Mouse (Mus musculus) urinary bladder, postnatal 36 days (tissue): ENCODE results near the gene Zbtb11.
"Not testable (repeated sequence)": the region's sequence is repeated elsewhere in the genome, so short reads cannot be mapped to it uniquely, and the experiment has no call there.

Experiments used
- DNase-seq, 2 experiments: peaks; one replicate each; pipeline ENCODE4 v3.0.0; 2022; ENCODE audit warnings: low spot score in 2 of 2, mixed read lengths in 1 of 2

The Zbtb11 gene

DNA sequence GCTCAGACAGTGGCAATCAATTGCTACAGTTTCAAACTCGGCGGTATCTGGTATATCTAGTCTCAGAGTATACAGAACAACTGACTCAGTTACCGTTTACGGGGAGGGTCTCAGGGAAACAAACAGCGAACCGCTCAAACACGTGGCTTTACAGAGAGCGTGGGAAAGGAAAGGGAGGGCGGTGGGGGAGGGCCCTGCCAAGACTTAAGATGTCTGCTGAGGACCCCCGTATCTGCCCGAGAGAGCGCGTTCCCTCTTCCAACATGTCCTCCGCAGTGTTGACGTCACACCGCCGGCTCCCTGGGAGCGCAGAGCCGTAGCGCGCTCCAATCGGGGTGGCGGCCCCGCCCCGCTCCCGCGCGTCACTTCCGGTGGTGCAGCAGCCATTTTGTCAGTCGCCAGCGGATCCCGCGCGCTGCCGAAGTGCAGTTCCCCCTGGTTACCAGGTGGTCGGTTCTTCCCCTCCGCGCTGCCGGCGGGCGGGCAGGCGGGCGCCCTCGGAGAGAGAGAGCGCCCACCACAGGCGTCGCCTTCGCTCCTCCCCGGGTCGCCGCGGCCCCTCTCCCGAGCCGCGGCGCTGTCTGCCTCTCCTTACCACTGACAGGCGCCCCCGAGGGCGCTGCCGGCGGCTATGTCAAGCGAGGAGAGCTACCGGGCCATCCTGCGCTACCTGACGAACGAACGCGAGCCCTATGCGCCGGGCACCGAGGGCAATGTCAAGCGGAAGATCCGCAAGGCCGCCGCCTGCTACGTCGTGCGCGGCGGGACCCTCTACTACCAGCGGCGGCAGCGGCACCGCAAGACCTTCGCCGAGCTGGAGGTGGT is at the start of gene Zbtb11:
Zbtb11 (plus strand) TSS at position 453 of the 825 bp plus-strand sequence.
- DNase-seq: peak; percentile 99

DNA sequence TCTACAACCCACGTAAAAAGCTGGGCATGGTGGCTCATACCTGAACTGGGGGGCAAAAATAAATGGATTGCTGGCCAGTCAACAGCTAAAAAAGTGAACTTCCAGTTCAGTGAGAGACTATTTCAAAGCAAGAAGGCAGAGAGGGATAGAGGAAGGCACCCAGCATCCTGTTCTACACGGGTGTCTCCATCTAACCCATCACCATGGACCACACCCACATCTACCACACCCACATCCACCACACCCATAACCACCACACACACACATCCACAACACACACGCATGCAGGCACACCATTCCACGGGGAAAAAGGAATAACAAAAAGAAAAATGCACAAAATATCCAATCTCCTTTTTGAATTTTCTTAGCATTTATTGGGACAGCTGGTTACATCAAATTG is 49.7 kb upstream of the Zbtb11 start:
- DNase-seq: no peak

DNA sequence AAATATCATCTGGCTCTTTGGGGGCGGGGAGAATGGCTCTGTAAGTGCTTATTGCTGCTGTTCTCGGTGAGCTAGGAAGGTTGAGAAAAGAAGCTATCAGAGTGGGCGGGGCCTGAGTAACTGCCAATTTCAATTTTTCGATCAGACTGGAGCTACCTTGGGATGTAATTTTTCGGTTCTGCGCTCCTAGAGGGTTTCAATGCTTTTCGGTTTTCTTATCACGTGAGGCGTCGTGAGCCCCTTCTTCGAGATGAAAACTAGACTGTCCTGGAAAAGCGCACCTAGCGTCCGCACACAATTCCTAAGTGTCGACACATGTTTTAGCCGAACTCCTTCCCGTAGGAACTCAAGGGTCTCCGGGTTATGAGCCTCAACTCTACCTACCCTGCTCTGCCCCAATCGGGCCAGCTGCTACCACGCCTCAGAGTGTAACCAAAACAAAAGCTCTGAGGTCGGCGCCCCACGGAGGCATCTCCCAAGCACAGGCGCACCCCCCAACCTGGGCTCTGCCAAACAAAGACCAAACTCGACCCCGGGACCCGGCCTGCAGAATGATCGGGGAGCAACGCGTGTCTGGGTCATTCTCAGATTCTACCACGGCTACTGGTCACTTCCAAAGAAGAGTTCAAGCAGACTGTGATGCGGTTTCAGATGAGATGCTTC is 39.9 kb upstream of the Zbtb11 start:
- DNase-seq: peak; percentile 3 to 18

DNA sequence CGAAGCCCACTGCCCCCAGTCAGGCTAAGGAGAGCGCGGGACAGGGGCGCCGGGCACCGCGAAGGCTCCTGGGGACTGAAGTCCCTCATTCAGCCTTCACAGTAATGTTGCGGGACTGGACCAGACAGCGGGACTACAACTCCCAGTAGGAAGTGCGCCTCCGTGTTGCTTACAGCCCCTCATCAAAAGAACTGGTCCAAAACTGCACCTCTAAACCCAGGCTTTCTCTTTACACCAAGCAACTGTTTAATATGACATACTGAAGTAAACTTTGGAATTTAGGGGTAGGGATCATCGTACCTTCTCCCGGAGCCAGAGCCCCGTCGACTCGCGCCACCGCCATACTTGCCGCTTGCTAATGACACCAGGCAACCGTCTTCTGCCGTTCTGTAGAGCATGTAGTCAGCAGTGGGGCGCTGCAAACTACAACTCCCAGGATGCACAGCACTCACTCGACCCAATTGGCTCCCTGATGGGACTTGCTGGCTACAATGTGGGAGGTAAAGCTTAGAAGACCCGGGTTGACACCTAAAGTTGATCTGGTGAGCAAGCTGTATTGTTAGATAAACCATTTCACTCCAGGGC is 39.1 kb upstream of the Zbtb11 start, which contains the start of gene Cep97:
Cep97 (minus strand) TSS at position 403 of the 585 bp plus-strand sequence.
- DNase-seq: peak; percentile 88 to 90

DNA sequence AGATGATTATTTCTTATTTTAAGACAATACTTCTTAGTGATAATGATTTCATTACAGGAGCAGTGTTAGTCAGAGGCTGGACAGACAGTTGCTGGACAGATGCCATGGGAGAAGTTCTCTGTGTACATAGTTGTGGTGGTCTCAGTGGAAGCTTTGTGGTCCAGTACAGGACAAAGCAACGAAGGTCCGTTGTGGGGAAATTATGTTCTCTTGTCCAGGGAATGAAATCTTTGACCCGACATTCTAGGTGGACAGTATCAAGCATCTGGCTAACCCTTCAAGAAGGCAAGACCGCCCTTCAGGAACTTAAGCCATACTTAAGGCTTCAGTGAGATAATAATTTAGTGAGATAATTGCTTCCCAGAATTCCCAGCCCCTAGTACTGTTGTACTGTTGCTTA is 34.9 kb upstream of the Zbtb11 start:
- no peak for DNase-seq

DNA sequence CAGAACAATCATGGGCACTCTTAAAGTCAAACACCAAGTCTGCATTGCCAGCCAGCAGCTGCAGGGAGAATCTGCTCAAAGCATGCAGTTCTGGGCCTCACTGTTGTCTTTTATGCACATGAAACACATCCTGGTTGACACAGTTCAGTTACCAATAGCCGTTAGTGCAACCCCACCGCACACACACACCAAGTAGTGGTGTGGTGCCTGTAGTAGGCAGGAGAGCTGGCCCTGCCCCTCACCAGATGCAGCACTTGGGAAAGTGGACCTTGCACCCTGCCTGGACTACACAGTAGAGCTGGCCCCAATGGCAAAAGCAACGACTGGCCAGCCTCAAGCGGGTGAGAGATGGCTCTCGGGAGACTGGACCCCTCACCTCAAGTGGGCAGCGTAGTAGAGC is 34.0 kb upstream of the Zbtb11 start:
- DNase-seq: no peak

DNA sequence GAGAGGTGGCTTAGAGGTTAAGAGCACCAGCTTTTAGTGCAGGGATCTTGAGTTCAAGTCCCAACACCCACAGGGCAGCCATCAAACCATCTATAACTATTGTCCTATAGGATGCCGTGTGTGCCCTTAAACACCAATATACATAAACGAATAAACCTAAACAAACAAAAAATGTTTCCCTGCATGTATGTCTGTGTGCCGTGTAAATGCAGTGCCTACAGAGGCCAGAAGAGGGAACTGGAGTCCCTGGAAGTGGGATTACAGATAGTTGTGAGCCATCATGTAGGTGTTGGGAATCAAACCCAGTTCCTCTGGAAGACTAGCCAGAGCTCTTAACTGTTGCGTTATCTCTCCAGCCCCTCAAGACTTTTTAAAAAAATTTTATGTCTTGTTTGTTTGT is 32.9 kb upstream of the Zbtb11 start:
- DNase-seq: no peak

DNA sequence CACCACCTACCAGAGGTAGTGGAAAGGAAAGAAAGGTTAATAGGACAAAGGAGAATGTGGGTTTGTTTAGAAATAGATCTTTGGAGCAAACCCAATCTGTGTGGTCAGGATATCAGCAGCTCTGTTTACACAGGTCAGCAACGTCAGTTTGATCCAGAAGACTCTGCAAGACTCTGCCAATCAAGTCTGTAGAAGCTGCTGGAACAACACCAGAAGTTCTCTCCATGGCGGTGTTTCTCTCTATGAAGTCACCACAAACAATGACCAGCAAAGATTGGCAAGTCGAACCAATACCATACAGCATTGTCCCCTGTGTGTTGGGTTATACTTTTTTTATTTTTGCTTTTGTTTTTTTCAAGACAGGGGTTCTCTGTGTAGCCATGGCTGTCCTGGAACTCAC is 26.4 kb upstream of the Zbtb11 start:
- DNase-seq: no peak

DNA sequence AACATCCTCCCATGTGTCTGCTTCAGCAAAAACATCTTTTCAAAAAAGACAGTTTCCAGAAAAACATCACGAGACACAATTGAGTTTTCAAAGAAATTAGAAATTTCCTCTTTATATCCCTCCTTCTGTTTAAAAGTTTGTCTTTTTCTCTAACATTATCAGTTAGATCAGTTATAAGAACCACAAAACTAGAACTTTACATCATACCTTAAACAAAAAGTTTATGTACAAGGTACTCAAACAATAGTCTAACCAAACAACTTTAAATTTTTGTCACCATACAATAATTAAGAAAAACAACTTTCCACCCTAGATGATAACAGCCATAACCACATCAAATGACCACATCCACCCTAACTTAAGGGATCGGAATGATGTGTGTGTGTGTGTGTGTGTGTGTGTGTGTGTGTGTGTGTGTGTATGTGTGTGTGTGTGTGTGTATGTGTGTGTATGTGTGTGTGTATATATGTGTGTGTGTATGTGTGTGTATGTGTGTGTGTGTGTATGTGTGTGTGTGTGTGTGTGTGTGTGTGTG is 25.7 kb upstream of the Zbtb11 start:
- DNase-seq: not testable (repeated sequence)

DNA sequence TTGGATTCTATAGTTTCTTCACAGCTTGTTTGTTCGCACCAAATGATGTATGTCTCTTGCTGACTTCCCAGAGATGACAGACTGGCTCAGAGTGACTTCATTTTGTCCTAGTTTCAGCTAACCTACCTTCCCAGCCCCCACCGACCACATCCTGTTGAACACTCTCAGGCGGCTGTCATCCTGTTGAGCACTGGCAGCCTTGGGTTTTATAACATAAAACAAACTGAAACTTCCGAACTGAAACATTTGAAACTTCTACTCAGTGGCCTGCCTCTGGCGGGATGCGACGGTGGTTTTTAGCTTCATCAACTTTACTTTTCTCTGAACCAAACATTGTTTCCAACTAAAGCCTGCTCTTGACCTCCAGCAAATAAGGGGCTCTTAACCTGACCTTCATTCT is 24.7 kb upstream of the Zbtb11 start:
- DNase-seq: no peak

DNA sequence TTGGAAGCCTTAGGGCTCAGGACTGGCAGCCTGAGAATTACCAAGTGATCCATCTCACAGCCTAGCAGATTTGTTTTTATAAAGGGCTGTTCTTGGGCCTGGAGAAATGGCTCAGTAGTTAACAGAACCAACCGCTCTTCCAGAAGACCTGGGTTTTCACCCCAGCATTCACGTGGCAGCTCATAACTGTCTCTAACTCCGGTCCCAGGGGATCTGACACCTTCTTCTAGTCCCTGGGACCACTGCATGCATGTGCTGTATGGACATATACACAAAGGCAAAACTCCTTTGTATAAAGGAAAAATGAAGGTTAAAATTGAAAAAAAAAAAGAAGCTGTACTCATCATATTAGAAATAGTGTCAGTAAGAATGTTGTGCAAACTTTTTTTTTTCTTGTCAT is 23.2 kb upstream of the Zbtb11 start:
- no peak for DNase-seq

DNA sequence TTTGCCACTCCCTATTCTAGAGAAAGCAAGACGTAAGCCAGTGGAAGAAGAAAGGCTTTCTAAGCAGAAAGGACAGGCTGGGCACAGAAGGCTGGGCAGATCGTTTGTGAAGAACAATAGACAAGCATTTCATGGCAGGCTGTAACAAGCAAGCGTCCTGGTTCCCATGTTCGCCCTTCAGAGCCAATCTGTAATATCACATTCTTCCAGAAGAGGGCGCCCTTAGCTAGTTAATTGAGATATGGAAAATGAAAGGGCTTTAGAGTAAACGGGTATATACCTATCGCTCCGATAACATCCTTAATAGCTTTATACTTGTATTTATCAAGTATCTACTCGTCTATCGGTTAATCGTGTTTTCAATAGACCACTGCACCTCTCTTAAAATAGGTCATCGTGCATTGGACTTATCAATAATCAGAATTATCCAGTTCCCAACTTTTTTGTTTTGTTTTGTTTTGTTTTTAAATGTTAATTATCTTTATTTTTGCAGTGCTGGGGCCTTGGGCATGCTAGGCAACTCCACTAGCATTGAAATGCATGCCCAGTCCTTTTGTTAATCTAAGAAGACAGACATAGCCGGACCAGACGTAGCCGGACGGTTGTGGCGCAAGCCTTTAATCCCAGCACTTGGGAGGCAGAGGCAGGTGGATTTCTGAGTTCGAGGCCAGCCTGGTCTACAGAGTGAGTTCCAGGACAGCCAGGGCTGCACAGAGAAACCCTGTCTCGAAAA is 22.6 kb upstream of the Zbtb11 start:
- peak; percentile 57 to 66 for DNase-seq

DNA sequence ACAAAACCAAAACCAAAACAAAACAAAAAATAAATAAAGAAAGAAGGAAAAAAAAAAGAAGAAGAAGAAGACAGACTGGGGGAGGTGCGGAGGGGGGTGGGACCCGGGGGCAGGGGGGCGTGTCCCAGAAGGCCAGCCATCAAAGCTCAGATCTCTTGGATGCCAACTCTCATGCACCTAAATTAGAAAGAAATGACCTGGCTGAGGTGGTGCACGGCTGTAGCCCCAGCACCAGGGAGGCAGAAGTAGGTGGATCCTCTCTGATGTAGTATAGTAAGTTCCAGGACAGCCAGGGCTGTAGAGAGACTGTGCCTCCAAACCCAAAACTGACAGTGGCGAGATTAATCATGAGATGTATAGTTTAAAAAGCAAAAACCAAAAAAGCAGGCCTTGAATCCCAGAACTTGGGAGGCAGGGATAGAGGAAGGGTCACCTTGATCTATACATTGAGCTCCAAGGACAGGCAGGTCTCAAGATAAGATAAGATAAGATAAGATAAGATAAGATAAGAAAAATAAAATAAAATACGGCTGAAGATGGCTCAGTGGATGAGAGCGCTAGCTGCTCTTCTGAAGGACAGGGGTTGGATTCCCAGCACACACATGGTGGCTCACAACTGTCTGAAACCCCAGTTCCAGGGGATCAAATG is 21.9 kb upstream of the Zbtb11 start:
- DNase-seq: no peak

DNA sequence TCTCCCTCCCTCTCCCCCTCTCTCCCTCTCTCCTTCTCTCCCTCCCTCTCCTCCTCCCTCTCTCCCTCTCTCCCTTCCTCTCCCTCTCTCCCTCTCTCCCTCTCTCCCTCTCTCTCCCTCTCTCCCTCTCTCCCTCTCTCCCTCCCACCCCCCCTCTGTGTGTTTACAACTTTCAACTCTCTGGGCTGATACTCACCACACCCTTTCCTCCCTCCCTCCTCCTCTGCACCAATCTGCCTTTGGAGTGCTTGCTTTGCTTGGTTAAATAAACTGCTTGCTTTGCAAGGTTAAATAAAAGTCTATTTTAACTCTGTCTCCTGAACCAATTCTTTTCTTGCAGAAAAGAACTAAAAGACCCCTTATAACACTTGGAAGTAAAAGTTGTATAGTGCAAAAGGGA is 20.9 kb upstream of the Zbtb11 start:
- DNase-seq: no peak

DNA sequence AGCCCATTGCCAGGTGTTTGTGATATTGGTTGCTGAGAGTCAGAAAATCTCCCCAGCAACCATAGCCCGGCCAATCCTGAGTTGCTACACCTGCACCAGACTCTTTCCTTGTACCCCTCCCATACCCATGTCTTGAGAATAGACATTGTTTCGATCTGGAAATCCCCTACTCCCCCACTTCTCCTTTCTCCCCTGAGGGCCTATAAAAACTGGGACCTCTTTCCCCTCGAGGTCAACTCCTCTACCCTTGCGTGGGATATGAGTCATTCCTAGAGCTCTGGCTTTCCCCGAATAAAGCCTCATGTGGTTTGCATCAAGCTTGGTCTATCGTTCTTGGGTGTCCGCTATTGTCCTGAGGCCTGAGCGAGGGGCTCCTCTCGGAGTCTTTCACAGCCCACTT is 19.5 kb upstream of the Zbtb11 start:
- DNase-seq: not testable (repeated sequence)

DNA sequence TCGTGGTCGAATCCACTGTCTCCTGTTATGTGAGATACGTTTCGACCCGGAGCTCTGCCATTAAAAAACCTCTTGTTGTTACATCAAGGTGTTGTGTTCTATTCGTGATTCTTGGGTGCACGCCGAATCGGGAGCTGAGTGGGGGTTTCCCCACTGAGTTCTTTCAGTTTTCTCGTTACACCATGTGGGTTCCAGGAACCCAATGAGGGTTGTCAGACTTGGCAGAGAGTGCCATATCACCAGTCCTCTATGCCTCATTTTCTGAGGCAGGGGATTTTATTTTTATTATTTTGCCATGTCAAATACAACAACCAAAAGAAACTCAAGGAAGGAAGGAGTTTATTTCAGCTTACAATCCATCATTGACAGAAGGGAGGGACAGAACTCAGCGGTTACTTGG is 10.6 kb upstream of the Zbtb11 start:
- not testable (repeated sequence) for DNase-seq

DNA sequence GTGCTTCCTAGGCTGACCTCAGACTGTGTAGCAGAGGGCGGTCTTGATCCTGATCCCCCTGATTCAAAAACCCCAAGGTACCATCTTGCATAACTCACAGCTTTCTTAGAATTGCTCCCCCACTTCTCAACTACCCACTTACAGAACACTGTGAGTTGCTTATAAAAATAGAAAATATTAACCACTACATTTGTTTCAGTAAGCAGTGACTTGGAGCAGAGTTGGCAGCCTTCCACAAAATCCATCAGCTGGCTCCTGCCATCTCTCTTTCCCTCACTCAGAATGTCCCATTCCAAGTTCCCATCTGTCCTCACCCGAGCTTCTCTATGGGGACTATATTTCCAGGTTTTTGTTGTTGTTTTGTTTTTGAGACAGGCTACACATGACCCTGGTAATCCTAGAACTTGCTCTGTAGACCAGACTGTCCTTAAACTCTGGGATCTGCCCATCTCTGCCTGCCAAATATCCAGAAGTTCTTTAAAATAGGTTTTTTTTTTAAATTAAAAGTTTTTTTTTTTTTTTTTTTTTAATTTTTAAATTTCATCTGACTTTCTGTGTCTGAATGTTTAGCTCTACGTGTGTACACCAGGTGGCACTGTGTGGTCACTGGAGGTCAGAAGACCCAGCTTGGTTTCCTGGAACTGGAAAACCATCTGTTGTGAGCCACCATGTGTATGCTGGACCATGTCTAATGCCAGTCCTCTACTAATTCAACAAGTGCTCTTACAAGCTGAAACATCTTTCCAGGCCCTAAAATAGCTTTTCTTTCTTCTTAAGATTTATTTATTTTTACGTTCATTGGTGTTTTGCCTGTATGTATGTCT is 9.3 kb upstream of the Zbtb11 start:
- DNase-seq: peak in 1 of 2 experiments; percentile 15

DNA sequence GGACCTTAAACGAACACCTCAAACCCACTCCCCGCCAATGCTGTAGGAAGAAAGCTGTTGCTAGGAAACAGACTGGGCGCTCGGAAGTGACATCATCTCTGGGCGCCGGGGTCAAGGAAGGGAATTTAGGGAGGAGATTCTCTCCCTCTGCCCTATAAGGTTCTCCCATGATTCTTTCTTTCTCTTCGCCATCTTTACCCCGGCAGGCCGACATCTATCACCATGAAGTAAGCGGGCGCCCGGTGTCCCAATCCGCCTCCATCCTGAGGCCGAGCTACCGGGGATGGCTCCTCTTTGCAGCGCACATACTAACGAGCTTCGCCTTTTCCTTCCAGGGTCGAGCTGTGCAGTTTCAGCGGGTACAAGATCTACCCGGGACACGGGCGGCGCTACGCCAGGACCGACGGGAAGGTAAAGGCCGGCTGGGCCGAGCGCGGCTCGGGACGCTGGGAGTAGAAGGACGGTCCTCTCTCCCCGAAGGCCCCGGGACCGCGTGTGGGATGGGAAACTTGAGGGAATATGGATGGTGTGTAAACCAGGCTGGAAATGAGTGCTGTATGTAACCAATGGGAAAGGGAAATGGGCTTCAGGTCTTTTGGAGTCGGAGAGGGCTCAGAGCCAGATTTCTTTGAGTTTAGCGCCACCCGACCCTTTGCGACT is 7.3 kb upstream of the Zbtb11 start, which contains the start of gene Rpl24:
Rpl24 (plus strand) TSS at position 64 of the 660 bp plus-strand sequence.
- peak; percentile 92 to 94 for DNase-seq

DNA sequence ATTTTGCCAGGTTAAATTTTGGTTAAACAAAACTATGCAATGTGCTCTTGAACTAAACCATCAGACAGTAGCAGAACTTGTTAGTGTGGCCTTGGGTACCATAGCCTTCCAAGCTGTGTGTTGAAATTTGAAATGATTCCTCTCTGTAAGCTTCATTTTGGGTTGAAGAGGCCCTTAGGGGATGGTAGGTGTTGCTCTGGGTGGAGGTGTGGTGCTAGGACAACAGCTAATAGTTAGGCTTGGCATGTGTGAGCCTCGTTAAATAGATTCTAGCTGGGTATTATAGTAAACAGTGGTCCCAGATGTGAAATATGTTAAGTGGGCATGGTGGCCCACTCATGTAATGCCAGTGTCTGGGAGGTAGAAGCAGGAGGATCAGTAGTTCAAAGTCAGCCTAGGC is 6.5 kb upstream of the Zbtb11 start:
- DNase-seq: no peak

DNA sequence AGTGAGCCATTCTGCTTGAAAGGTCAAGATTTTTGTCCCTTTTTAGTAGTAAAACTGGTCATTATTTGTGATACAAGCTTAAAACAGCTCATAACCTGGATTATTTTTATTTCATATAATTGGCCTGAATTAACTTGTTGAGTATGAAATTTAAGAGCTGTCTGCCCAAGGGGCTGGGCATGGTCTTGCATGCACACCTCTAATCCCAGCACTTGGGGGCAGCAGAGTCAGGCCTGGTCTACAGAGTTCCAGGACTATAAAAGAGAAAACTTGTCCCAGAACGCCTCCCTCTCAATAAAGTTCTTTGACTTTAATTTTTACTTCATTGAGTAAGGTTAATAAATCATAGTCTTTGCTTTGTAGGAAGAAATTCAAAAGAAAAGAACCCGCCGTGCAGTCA is 4.5 kb upstream of the Zbtb11 start:
- DNase-seq: no peak
